Mouse (Mus musculus): ENCODE data around the gene Afg1l.

DNA sequence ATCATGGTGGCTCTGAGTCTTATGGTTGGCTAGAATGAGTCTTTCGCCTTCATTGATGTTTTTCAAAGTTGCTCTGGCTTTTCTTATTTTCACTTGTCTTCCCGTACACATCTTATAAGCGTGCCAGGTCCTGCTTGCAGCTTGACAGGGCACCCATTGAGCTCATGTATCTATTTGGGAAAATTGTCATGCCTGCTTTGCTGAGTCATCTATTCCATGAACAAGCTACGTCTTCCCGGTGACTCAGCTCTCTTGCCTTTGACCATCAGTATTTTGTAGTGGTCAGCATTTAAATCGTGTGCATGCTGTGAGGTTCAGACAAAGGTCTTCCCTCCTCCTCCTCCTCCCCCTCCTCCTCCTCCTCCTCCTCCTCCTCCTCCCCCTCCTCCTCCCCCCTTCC, 178.9 kb downstream of the Afg1l start:
- no peak for TF ChIP-seq CTCF (IDR thresholded peaks at IDR 0.05; ENCODE audit: extremely low read depth, insufficient read length, insufficient replicate concordance, low read depth, low read length)
- no peak for TF ChIP-seq POLR2A (IDR thresholded peaks at IDR 0.05; ENCODE audit: low read depth, low read length)
